Mouse (Mus musculus) kidney, embryonic 15.5 days (tissue): Measurements from ENCODE around the gene Akirin1. TPM values are rescaled to one million over a fixed set of nuclear protein-coding genes. Genes with fewer than 3 reads are reported as not detected.
A peak's percentile ranks its signal among the peaks of the same experiment; 100 is the strongest.

Experiments used
- ATAC-seq: fragments of 200-750 bp; cut with Nextera tagmentation; replicated peaks from 2 replicates; pipeline ENCODE4 v1.8.0; 2017; ENCODE audit warnings: moderate TSS enrichment; ENCODE audit not compliant: low FRiP score
- H3K27ac ChIP-seq: fragments of 300-500 bp; sonication (generic); 2 replicates; pipeline ENCODE4 v1.5.1; 2015; ENCODE audit warnings: mild to moderate bottlenecking, inconsistent platforms
- H3K27me3 ChIP-seq: fragments of 300-500 bp; sonication (generic); 2 replicates; pipeline ENCODE4 v1.6.1; 2015; ENCODE audit warnings: inconsistent platforms
- H3K36me3 ChIP-seq: fragments of 300-500 bp; sonication (generic); 2 replicates; pipeline ENCODE4 v1.6.1; 2015; ENCODE audit warnings: inconsistent platforms
- H3K4me1 ChIP-seq: fragments of 300-500 bp; sonication (generic); 2 replicates; pipeline ENCODE4 v1.6.1; 2015; ENCODE audit warnings: inconsistent platforms
- H3K4me2 ChIP-seq: fragments of 300-500 bp; sonication (generic); 2 replicates; pipeline ENCODE4 v1.6.1; 2015; ENCODE audit warnings: moderate library complexity, mild to moderate bottlenecking, inconsistent platforms
- H3K4me3 ChIP-seq: fragments of 300-500 bp; sonication (generic); replicated peaks from 2 replicates; pipeline ENCODE4 v1.5.1; 2015; ENCODE audit warnings: mild to moderate bottlenecking, inconsistent platforms
- H3K9ac ChIP-seq: fragments of 300-500 bp; sonication (generic); 2 replicates; pipeline ENCODE4 v1.6.1; 2015; ENCODE audit warnings: mild to moderate bottlenecking, inconsistent platforms
- H3K9me3 ChIP-seq: fragments of 300-500 bp; sonication (generic); replicated peaks from 2 replicates; pipeline ENCODE4 v1.6.1; 2016; ENCODE audit warnings: inconsistent platforms
- WGBS: fragments of 180-500 bp; shearing (Covaris S2); methylation state at CpG from one replicate; pipeline ENCODE4 v1.1.7; 2015; ENCODE audit warnings: mixed read lengths; 5-methylcytosine and 5-hydroxymethylcytosine counted together
- polyA plus RNA-seq: library from polyadenylated mRNA; unstranded; fragments of >200 nt; fragmentation: Nextera tagmentation; extraction: Ambion mirVana; gene quantifications from 2 replicates; pipeline ENCODE4 v1.2.1, GENCODE M21; 2015

Gene Akirin1
- polyA plus RNA-seq, 1 experiment from 2014 or later: 42.5 TPM

- H3K9ac ChIP-seq: no peak overlapping the region
- no peaks in the 10 kb centered on the region for H3K9me3 ChIP-seq
- peaks cover 44% of the 10 kb centered on the region for H3K36me3 ChIP-seq
- no peaks in the 10 kb centered on the region for H3K27me3 ChIP-seq
- H3K4me2 ChIP-seq: no peak overlapping the region
- H3K4me1 ChIP-seq: peaks cover 4% of the 10 kb centered on the region
- no peak overlapping the region for H3K4me3 ChIP-seq
- WGBS: 94% methylated on average over 3 of the region's 3 CpGs
- ATAC-seq: no peak
- no peak overlapping the region for H3K27ac ChIP-seq
These were observed 37.7 kb downstream of the Akirin1 start for GRCm38 (mm10) chr4:123712431-123712830.

- Histone ChIP-seq H3K36me3 (peaks cover 13% of the 10 kb centered on the region), H3K4me3 (no peak overlapping the region), H3K4me2 (no peak overlapping the region), H3K9me3 (no peaks in the 10 kb centered on the region), H3K27ac (no peak overlapping the region), H3K4me1 (no peaks in the 10 kb centered on the region), H3K9ac (no peak overlapping the region), H3K27me3 (no peaks in the 10 kb centered on the region)
- no peak for ATAC-seq
- 96% methylated on average over 5 of the region's 5 CpGs for WGBS
These were observed 42.8 kb downstream of the Akirin1 start for GRCm38 (mm10) chr4:123707340-123707739.

- Histone ChIP-seq H3K9ac (no peak overlapping the region), H3K4me1 (no peaks in the 10 kb centered on the region), H3K9me3 (no peaks in the 10 kb centered on the region), H3K27ac (no peak overlapping the region), H3K4me3 (no peak overlapping the region), H3K36me3 (no peaks in the 10 kb centered on the region), H3K4me2 (no peak overlapping the region), H3K27me3 (no peaks in the 10 kb centered on the region)
- ATAC-seq: no peak
- WGBS: 91% methylated on average over 2 of the region's 2 CpGs
These were observed 44.8 kb downstream of the Akirin1 start for GRCm38 (mm10) chr4:123705340-123705739.

- peak overlapping the region; percentile 23 for H3K27ac ChIP-seq
- no peak overlapping the region for H3K4me2 ChIP-seq
- no peak overlapping the region for H3K4me3 ChIP-seq
- no peaks in the 10 kb centered on the region for H3K27me3 ChIP-seq
- H3K9me3 ChIP-seq: no peaks in the 10 kb centered on the region
- H3K4me1 ChIP-seq: 0 out of 2 replicates have a peak, but pooled peaks cover 6% of the 10 kb centered on the region
- no peak overlapping the region for H3K9ac ChIP-seq
- peak; percentile 73; the same call in 1 of the 2 replicates for ATAC-seq
- no peaks in the 10 kb centered on the region for H3K36me3 ChIP-seq
- WGBS: 48% methylated on average over 12 of the region's 12 CpGs
These were observed 56.8 kb downstream of the Akirin1 start for GRCm38 (mm10) chr4:123693384-123693783.

- H3K4me2 ChIP-seq: no peak overlapping the region
- no peak overlapping the region for H3K27ac ChIP-seq
- no peaks in the 10 kb centered on the region for H3K9me3 ChIP-seq
- H3K4me1 ChIP-seq: peaks cover 10% of the 10 kb centered on the region; the same call in 1 of the 2 replicates
- no peaks in the 10 kb centered on the region for H3K36me3 ChIP-seq
- no peak overlapping the region for H3K9ac ChIP-seq
- WGBS: 88% methylated on average over 3 of the region's 3 CpGs
- no peak overlapping the region for H3K4me3 ChIP-seq
- no peak for ATAC-seq
- H3K27me3 ChIP-seq: no peaks in the 10 kb centered on the region
These were observed 58.1 kb downstream of the Akirin1 start for GRCm38 (mm10) chr4:123692071-123692470.

GRCm38 (mm10) chr4:123690311-123690710 lies 59.8 kb downstream of the Akirin1 start:
- Histone ChIP-seq H3K27me3 (peaks cover 12% of the 10 kb centered on the region; the same call in 1 of the 2 replicates), H3K27ac (no peak overlapping the region), H3K9ac (no peak overlapping the region), H3K36me3 (no peaks in the 10 kb centered on the region), H3K4me3 (no peak overlapping the region), H3K4me1 (peaks cover 20% of the 10 kb centered on the region), H3K4me2 (no peak overlapping the region), H3K9me3 (no peaks in the 10 kb centered on the region)
- WGBS: 86% methylated on average over 10 of the region's 10 CpGs
- ATAC-seq: no peak

GRCm38 (mm10) chr4:123687025-123687781 lies 62.9 kb downstream of the Akirin1 start:
- peak; percentile 61 for ATAC-seq
- Histone ChIP-seq H3K27ac (peak overlapping the region; percentile 51; the same call in 1 of the 2 replicates), H3K9ac (peak overlapping the region; percentile 64), H3K27me3 (peaks cover 14% of the 10 kb centered on the region; the same call in 1 of the 2 replicates), H3K36me3 (no peaks in the 10 kb centered on the region), H3K4me2 (peak overlapping the region; percentile 100), H3K9me3 (no peaks in the 10 kb centered on the region), H3K4me1 (peaks cover 17% of the 10 kb centered on the region), H3K4me3 (peak overlapping the region; percentile 81)
- WGBS: under 1% methylated on average over 50 of the region's 89 CpGs

- ATAC-seq: peak; percentile 34
- Histone ChIP-seq H3K36me3 (no peaks in the 10 kb centered on the region), H3K9me3 (no peaks in the 10 kb centered on the region), H3K27ac (0 out of 2 replicates have a peak overlapping the region, but pooled peaks have one; percentile 51), H3K27me3 (peaks cover 14% of the 10 kb centered on the region; the same call in 1 of the 2 replicates), H3K4me1 (peaks cover 22% of the 10 kb centered on the region), H3K4me3 (peak overlapping the region; percentile 81), H3K9ac (peak overlapping the region; percentile 64), H3K4me2 (peak overlapping the region; percentile 100)
- 1% methylated on average over 54 of the region's 56 CpGs for WGBS
These were observed 63.6 kb downstream of the Akirin1 start for GRCm38 (mm10) chr4:123686368-123687024.

- H3K9ac ChIP-seq: no peak overlapping the region
- 63% methylated on average over 8 of the region's 8 CpGs for WGBS
- no peak overlapping the region for H3K27ac ChIP-seq
- peak overlapping the region; percentile 100 for H3K4me2 ChIP-seq
- no peaks in the 10 kb centered on the region for H3K36me3 ChIP-seq
- peaks cover 14% of the 10 kb centered on the region; the same call in 1 of the 2 replicates for H3K27me3 ChIP-seq
- H3K4me3 ChIP-seq: peak overlapping the region; percentile 81
- ATAC-seq: no peak; the same call in 1 of the 2 replicates
- H3K4me1 ChIP-seq: peaks cover 30% of the 10 kb centered on the region
- no peaks in the 10 kb centered on the region for H3K9me3 ChIP-seq
These were observed 64.5 kb downstream of the Akirin1 start for GRCm38 (mm10) chr4:123685506-123686242.

- H3K4me3 ChIP-seq: no peak overlapping the region
- no peaks in the 10 kb centered on the region for H3K9me3 ChIP-seq
- WGBS: 86% methylated on average over 7 of the region's 7 CpGs
- H3K4me2 ChIP-seq: no peak overlapping the region
- no peak overlapping the region for H3K27ac ChIP-seq
- peaks cover 33% of the 10 kb centered on the region for H3K4me1 ChIP-seq
- H3K27me3 ChIP-seq: peaks cover 14% of the 10 kb centered on the region; the same call in 1 of the 2 replicates
- no peaks in the 10 kb centered on the region for H3K36me3 ChIP-seq
- no peak overlapping the region for H3K9ac ChIP-seq
- ATAC-seq: no peak
These were observed 65.1 kb downstream of the Akirin1 start for GRCm38 (mm10) chr4:123685046-123685445.
